Comparison of ENCODE assay signal across 19 mouse cellular contexts in the genomic region with DNA sequence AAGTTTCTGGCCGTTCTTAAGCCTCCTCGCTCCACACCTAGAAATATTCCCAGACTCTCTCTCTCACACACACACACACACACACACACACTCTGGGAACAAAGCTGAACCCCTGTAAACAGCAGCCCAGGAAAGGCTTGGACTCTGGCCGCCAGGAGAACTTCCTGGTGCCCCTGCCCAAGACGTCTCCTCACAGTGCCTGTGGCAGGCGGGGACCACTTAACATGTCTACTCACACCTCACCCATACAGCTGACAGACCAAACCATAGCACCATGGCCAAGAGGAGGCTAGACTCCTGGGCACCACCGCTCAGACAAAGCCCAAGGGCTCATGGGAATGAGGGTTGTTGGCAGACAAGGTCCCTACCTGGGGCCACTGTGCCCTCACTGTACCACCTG. TPM values are rescaled to one million over a fixed set of nuclear protein-coding genes. Genes with fewer than 3 reads are reported as not detected.
A peak's percentile ranks its signal among the peaks of the same experiment; 100 is the strongest.
DNase-seq lines count a peak whose midpoint lies in the region; ATAC-seq and TF ChIP-seq lines count a peak whose summit lies in the region.
"Had no signal": no experiment of that assay in that cellular context is flagged by ENCODE, and none has a peak within 500 bp of the region (broad histone marks: within the 10 kb centered on the region; RNA-seq: fewer than 3 reads in every experiment).

No protein-coding gene starts in this region.

- intact Hi-C loops in heart, adult 2 months (cut with DNase I), result no loop called here
- intact Hi-C loops in heart, postnatal 36 days (cut with DNase I), result no loop called here

- H3K9ac ChIP-seq in heart, adult 2 months (ENCODE audit: low read depth, low read length), result no peak overlapping the region
- peak overlapping the region; percentile 33; the same call in 1 of the 2 replicates for H3K9ac ChIP-seq in heart, embryonic 13.5 days
- H3K9ac ChIP-seq in intestine, embryonic 16.5 days (ENCODE audit: low read depth, low read length), result no peak overlapping the region
- no peak overlapping the region for H3K9ac ChIP-seq in stomach, postnatal 0 days (ENCODE audit: low read length)
- H3K9ac ChIP-seq: embryonic facial prominence, embryonic 12.5 days; forebrain, embryonic 15.5 days; hindbrain, embryonic 14.5 days had no signal

- no peak for ATAC-seq in heart, embryonic 13.5 days (ENCODE audit: extremely low read depth, insufficient number of reproducible peaks, low FRiP score, low TSS enrichment)
- peak; percentile 60 for ATAC-seq in intestine, embryonic 16.5 days
- ATAC-seq in stomach, postnatal 0 days (ENCODE audit: low FRiP score, low TSS enrichment), result peak; percentile 54; the same call in 1 of the 2 replicates
- no peak for ATAC-seq in megakaryocyte, adult 5-6 weeks (ENCODE audit: poor library complexity, severe bottlenecking)
- ATAC-seq: CD4-positive, CD25-positive, alpha-beta regulatory T cell, adult 4 months; forebrain, embryonic 15.5 days had no signal

- no peak overlapping the region for H3K4me2 ChIP-seq in heart, embryonic 13.5 days
- no peak overlapping the region for H3K4me2 ChIP-seq in intestine, embryonic 16.5 days (ENCODE audit: low read depth, low read length)
- no peak overlapping the region for H3K4me2 ChIP-seq in stomach, postnatal 0 days (replicated peaks; ENCODE audit: low read depth)
- H3K4me2 ChIP-seq: embryonic facial prominence, embryonic 12.5 days; forebrain, embryonic 15.5 days; hindbrain, embryonic 14.5 days had no signal

- H3K79me2 ChIP-seq in heart, adult 2 months (replicated peaks; ENCODE audit: control insufficient read depth, insufficient read depth, low read length), result peaks cover 9% of the 10 kb centered on the region

- no peak for TF ChIP-seq CTCF in heart, adult 2 months (IDR thresholded peaks at IDR 0.05)
- no peak for TF ChIP-seq CTCF in stomach, postnatal 0 days (IDR thresholded peaks at IDR 0.05; ENCODE audit: low read depth)

- TF ChIP-seq EP300 in heart, adult 2 months (IDR thresholded peaks at IDR 0.05; ENCODE audit: insufficient read depth, low read depth, low read length), result no peak
- TF ChIP-seq EP300 in stomach, postnatal 0 days (optimal IDR thresholded peaks at IDR 0.05), result no peak

- H3K9me3 ChIP-seq in heart, embryonic 13.5 days, result no peaks in the 10 kb centered on the region
- H3K9me3 ChIP-seq in intestine, embryonic 16.5 days (ENCODE audit: control insufficient read depth, low read length), result no peaks in the 10 kb centered on the region
- H3K9me3 ChIP-seq in stomach, postnatal 0 days (ENCODE audit: control insufficient read depth, low read length), result no peaks in the 10 kb centered on the region
- H3K9me3 ChIP-seq: embryonic facial prominence, embryonic 12.5 days; forebrain, embryonic 15.5 days; G1E; hindbrain, embryonic 10.5 days had no signal

- peaks cover 33% of the 10 kb centered on the region for H3K4me1 ChIP-seq in heart, adult 2 months (ENCODE audit: control insufficient read depth, insufficient read depth, low read length)
- peaks cover 61% of the 10 kb centered on the region for H3K4me1 ChIP-seq in heart, embryonic 13.5 days
- H3K4me1 ChIP-seq in intestine, embryonic 16.5 days (ENCODE audit: control insufficient read depth, insufficient read depth, low read length), result peaks cover 16% of the 10 kb centered on the region
- H3K4me1 ChIP-seq in stomach, postnatal 0 days (replicated peaks; ENCODE audit: control insufficient read depth, insufficient read depth), result peaks cover 8% of the 10 kb centered on the region

- 67% methylated on average over 6 of the region's 6 CpGs for WGBS in heart, adult 2 months
- 52% methylated on average over 6 of the region's 6 CpGs for WGBS in heart, embryonic 13.5 days
- WGBS in intestine, embryonic 16.5 days, result 62% methylated on average over 6 of the region's 6 CpGs
- WGBS in stomach, postnatal 0 days, result 71% methylated on average over 6 of the region's 6 CpGs

- H3K27me3 ChIP-seq in heart, adult 2 months (ENCODE audit: control insufficient read depth, insufficient read depth, low read length), result no peaks in the 10 kb centered on the region
- H3K27me3 ChIP-seq in heart, embryonic 13.5 days (replicated peaks), result no peaks in the 10 kb centered on the region
- H3K27me3 ChIP-seq in intestine, embryonic 16.5 days (replicated peaks; ENCODE audit: control insufficient read depth, insufficient read depth, low read length), result no peaks in the 10 kb centered on the region
- no peaks in the 10 kb centered on the region for H3K27me3 ChIP-seq in stomach, postnatal 0 days (ENCODE audit: control insufficient read depth, insufficient read depth, low read length)
- H3K27me3 ChIP-seq: embryonic facial prominence, embryonic 12.5 days; forebrain, embryonic 15.5 days had no signal

- no peak for TF ChIP-seq POLR2A in heart, adult 2 months (IDR thresholded peaks at IDR 0.05; ENCODE audit: insufficient read depth, low read depth, low read length)

- DNase-seq in heart, adult 11 months, result peak; percentile 94
- DNase-seq in heart, adult 2 months, result no peak
- DNase-seq in heart, postnatal 36 days, result no peak
- peak; percentile 60 for DNase-seq in stomach, postnatal 0 days (ENCODE audit: low spot score)
- DNase-seq: adrenal gland, postnatal 10 days; B cell, adult 2 months; cerebellum, adult 11-12 months; cerebellum, adult 9-10 months; cerebellum, postnatal 25 days; heart, postnatal 10 days had no signal

- no peak overlapping the region for H3K4me3 ChIP-seq in heart, adult 2 months
- H3K4me3 ChIP-seq in heart, embryonic 13.5 days, result no peak overlapping the region
- H3K4me3 ChIP-seq in intestine, embryonic 16.5 days (ENCODE audit: low read length), result no peak overlapping the region
- no peak overlapping the region for H3K4me3 ChIP-seq in stomach, postnatal 0 days (ENCODE audit: low read depth, low read length)
- H3K4me3 ChIP-seq: embryonic facial prominence, embryonic 12.5 days; forebrain, embryonic 15.5 days; hindbrain, embryonic 10.5 days had no signal

- no peaks in the 10 kb centered on the region; the same call in 1 of the 2 replicates for H3K36me3 ChIP-seq in heart, adult 2 months (ENCODE audit: control insufficient read depth, insufficient read depth, low read length)
- no peaks in the 10 kb centered on the region for H3K36me3 ChIP-seq in heart, embryonic 13.5 days
- H3K36me3 ChIP-seq in intestine, embryonic 16.5 days (ENCODE audit: control insufficient read depth, insufficient read depth, low read length), result no peaks in the 10 kb centered on the region
- no peaks in the 10 kb centered on the region for H3K36me3 ChIP-seq in stomach, postnatal 0 days (ENCODE audit: control insufficient read depth, insufficient read depth, low read length)
- H3K36me3 ChIP-seq: embryonic facial prominence, embryonic 12.5 days; forebrain, embryonic 15.5 days; G1E; hindbrain, embryonic 10.5 days had no signal

- no peak overlapping the region for H3K27ac ChIP-seq in heart, adult 2 months
- H3K27ac ChIP-seq in heart, embryonic 13.5 days (replicated peaks), result no peak overlapping the region
- H3K27ac ChIP-seq in intestine, embryonic 16.5 days (ENCODE audit: low read length), result no peak overlapping the region
- H3K27ac ChIP-seq in stomach, postnatal 0 days (replicated peaks), result no peak overlapping the region
- H3K27ac ChIP-seq: embryonic facial prominence, embryonic 12.5 days; forebrain, embryonic 15.5 days; hindbrain, embryonic 10.5 days; hindbrain, embryonic 14.5 days had no signal

RNA-seq across cellular contexts. Expression of a gene that starts 22.3 kb away (rescaled TPM):
- 10 to 100 TPM; 26.6 to 27.0 TPM for total RNA-seq in heart, adult 2 months (2021)
- polyA plus RNA-seq in heart, adult 2 months (2012; rRNA removed), result 23.1 and 26.2 TPM in 2 replicates
- polyA plus RNA-seq in heart, embryonic 13.5 days (2015; fragmentation: Nextera tagmentation; extraction: Ambion mirVana), result 12.1 and 12.4 TPM in 2 replicates
- total RNA-seq in heart, postnatal 36 days (2021), result 10 to 100 TPM; 24.6 to 27.2 TPM
- polyA plus RNA-seq in intestine, embryonic 16.5 days (2015; fragmentation: Nextera tagmentation; extraction: Ambion mirVana), result 3.5 and 5.0 TPM in 2 replicates
- 11.2 and 11.6 TPM in 2 replicates for polyA plus RNA-seq in stomach, postnatal 0 days (2015; fragmentation: Nextera tagmentation; extraction: Ambion mirVana)
- total RNA-seq in megakaryocyte, adult 5-6 weeks (2015), result 4.7 and 5.1 TPM in 2 replicates
- total RNA-seq in megakaryocyte, adult 5-6 weeks (2017), result 6.7 and 6.9 TPM in 2 replicates

Comparison
In these comparisons a context has a peak if more than half of its experiments do, and no peak if none do; other contexts are left out.
1. DNase-seq: peak in heart, adult 11 months (single experiment) and stomach, postnatal 0 days (single experiment); none in heart, adult 2 months (0 of 2) and heart, postnatal 36 days (0 of 2).
2. ATAC-seq: peak in intestine, embryonic 16.5 days (single experiment) and stomach, postnatal 0 days (single experiment); none in heart, embryonic 13.5 days (single experiment) and megakaryocyte, adult 5-6 weeks (single experiment).